Mouse (Mus musculus) sigmoid colon, adult 10 weeks (tissue): Measurements from ENCODE around the gene Ubtf. TPM values are rescaled to one million over a fixed set of nuclear protein-coding genes. Genes with fewer than 3 reads are reported as not detected.

Experiments used
- polyA plus RNA-seq: library from polyadenylated mRNA; stranded (reverse); fragments of 350-450 nt; fragmentation: Illumina TruSeq; extraction: RNeasy Lipid Tissue Mini Kit (QIAGEN cat#74804); gene quantifications from one replicate; pipeline ENCODE4 v1.2.3, GENCODE M21; 2014; ENCODE audit warnings: low read depth, low replicate concordance

Gene Ubtf
- 48.8 TPM for polyA plus RNA-seq

GRCm38 (mm10) chr11:102319410-102319792 is at the start of gene Ubtf:
Gene Ubtf (minus strand): TSS chr11:102319742.

DNA sequence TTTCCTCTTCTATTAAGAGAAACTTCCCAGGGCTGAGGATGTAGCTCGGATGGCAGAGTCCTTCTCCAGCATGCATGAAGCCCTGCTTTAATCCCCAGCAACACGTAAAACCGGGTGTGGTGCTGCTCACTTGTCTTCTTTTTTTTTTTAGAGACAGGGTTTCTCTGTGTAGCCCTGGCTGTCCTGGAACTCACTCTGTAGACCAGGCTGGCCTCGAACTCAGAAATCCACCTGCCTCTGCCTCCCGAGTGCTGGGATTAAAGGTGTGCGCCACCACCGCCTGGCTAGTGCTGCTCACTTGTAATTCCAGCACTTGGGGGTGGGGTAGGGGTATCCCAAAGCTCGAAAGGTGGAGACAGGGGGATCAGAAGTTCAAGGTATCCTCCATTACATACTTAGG is 46.6 kb upstream of the Ubtf start, which contains the start of gene Slc4a1:
Gene Slc4a1, minus strand, starts transcription at position 101 of the 400 bp plus-strand sequence.

GRCm38 (mm10) chr11:102296491-102297472 is 22.8 kb downstream of the Ubtf start, which contains the start of gene Atxn7l3:
Gene Atxn7l3 (minus strand): TSS chr11:102296631.

DNA sequence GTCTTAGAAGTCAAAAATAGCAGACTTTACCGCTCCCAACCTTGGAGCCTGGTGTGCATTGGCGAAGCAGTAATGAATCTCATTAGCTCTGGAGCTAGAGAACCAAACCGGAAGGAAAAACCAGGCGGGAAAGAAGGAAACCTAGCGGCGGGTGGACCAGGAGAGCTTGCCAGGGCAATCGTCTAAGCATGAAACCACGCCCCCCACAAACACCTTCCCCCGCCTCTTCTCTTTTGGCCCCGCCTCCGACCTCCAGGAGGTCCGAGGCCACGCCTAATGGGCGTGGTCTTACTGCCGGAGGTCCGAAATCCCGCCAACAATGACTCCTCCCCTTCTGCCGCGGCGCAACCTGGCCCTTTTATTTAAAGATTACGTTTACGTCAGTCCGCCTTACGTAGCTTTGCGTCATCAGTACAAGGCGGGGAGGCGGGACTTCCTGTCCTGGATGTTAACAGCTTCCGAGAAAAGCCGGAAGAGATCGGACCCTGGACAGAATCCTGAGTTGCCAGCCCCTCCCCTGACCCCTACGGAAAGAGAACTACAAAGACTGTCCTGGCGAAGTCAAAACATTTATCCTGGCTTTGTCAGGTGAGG is 34.9 kb downstream of the Ubtf start, which contains the start of gene Tmub2:
Gene Tmub2, plus strand, starts transcription at position 431 of the 594 bp plus-strand sequence.

DNA sequence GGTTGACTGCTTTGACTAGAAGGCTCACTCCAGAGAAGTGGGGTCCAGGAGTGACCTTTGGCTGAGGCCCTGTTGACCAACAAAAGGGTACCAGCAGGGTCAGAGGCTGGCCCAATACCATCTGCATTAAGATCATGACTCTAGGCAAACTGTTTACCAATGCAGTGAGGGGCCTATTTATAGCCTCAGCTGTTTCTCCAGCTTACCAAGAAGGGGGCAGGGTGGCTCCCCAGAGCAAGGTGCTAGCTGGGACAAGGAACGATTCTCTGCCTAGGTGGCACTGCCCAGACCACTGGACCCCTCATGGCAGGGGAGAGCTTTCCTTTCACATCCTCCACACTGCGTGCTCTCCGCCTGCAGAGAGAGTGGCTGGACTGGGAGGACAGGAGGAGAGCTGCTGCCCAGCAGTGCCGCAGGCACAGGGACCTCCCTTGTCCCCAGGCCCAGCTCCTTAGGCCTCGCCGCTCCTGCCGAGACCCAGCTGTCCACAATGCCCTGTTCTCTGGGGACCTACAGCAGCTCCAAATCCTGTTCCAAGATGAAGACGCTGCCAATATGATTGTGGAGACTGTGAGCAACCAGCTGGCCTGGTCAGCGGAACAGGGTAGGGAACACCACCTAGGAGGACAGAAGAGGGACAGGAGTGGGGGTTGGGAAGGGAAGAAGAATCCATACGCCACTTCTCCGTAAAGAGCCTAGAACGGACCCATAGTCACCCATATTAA is 50.9 kb downstream of the Ubtf start, which contains the start of gene Asb16:
Gene Asb16, plus strand, starts transcription at position 224 of the 725 bp plus-strand sequence.

Other genes starting within 250 kb of the Ubtf start
- gene Mpp2, start 231.2 kb downstream of the Ubtf start, polyA plus RNA-seq = 0.44 TPM
- gene Ppy, start 218.4 kb downstream of the Ubtf start, polyA plus RNA-seq = not detected
- 9.1 TPM for gene Pyy, start 211.9 kb downstream of the Ubtf start, polyA plus RNA-seq
- not detected for gene Nags, start 174.2 kb downstream of the Ubtf start, polyA plus RNA-seq
- gene Tmem101, start 163.3 kb downstream of the Ubtf start, polyA plus RNA-seq = 4.1 TPM
- 57.3 TPM for gene Lsm12, start 134.4 kb downstream of the Ubtf start, polyA plus RNA-seq
- gene G6pc3, start 130.1 kb downstream of the Ubtf start, polyA plus RNA-seq = 3.1 TPM
- gene Hdac5, start 89.6 kb downstream of the Ubtf start, polyA plus RNA-seq = 2.8 TPM
- gene BC030867, start 70.9 kb downstream of the Ubtf start, polyA plus RNA-seq = not detected
- 0.66 TPM for gene Asb16, start 51.0 kb downstream of the Ubtf start, polyA plus RNA-seq
- 7.2 TPM for gene Tmub2, start 34.8 kb downstream of the Ubtf start, polyA plus RNA-seq
- gene Atxn7l3, start 23.1 kb downstream of the Ubtf start, polyA plus RNA-seq = 8.9 TPM
- gene Slc4a1, start 46.5 kb upstream of the Ubtf start, polyA plus RNA-seq = not detected
- gene Rundc3a, start 73.7 kb upstream of the Ubtf start, polyA plus RNA-seq = 0.32 TPM
- gene Slc25a39, start 88.2 kb upstream of the Ubtf start, polyA plus RNA-seq = 8.5 TPM
- gene Grn, start 110.6 kb upstream of the Ubtf start, polyA plus RNA-seq = 9.7 TPM
- gene Fam171a2, start 127.9 kb upstream of the Ubtf start, polyA plus RNA-seq = not detected
- not detected for gene Itga2b, start 150.4 kb upstream of the Ubtf start, polyA plus RNA-seq
- gene Gpatch8, start 236.7 kb upstream of the Ubtf start, polyA plus RNA-seq = 30.0 TPM